Mouse (Mus musculus) MEL (cell line): Measurements from ENCODE around the gene Tma16. TPM values are rescaled to one million over a fixed set of nuclear protein-coding genes. Genes with fewer than 3 reads are reported as not detected.

Source experiments
- DNase-seq: peaks from one replicate; pipeline ENCODE4 v3.0.0; 2011; ENCODE audit warnings: low read depth, low spot score
- H3K27ac ChIP-seq: 2 replicates; pipeline ENCODE4 v1.5.1; 2012; ENCODE audit warnings: low read depth, mild to moderate bottlenecking, control low read depth, low read length, moderate library complexity; ENCODE audit not compliant: control insufficient read depth
- H3K27me3 ChIP-seq, 2 experiments: fragments of 150-350 bp in 1 of 2; sonication (generic) in 1 of 2; 2 replicates each; pipeline ENCODE4 v1.6.1; 2012; ENCODE audit warnings: low read length in 2 of 2, mild to moderate bottlenecking in 2 of 2, improper control_type of control experiment in 1 of 2, moderate library complexity in 1 of 2; ENCODE audit not compliant: insufficient read depth in 2 of 2, control insufficient read depth in 1 of 2
- H3K36me3 ChIP-seq, 2 experiments: 2 replicates each; pipeline ENCODE4 v1.6.1; 2012 to 2014; ENCODE audit warnings: low read length in 2 of 2, improper control_type of control experiment in 1 of 2, inconsistent platforms in 1 of 2, mild to moderate bottlenecking in 1 of 2; ENCODE audit not compliant: insufficient read depth in 2 of 2, control insufficient read depth in 1 of 2
- H3K4me1 ChIP-seq, 2 experiments: fragments of 150-350 bp in 1 of 2; sonication (generic) in 1 of 2; 2 replicates each; pipeline ENCODE4 v1.6.1; 2012; ENCODE audit warnings: low read length in 2 of 2, improper control_type of control experiment in 1 of 2, mild to moderate bottlenecking in 1 of 2; ENCODE audit not compliant: insufficient read depth in 2 of 2, control insufficient read depth in 1 of 2
- H3K4me3 ChIP-seq, 2 experiments: fragments of 150-350 bp in 1 of 2; sonication (generic) in 1 of 2; 2 replicates each; pipeline ENCODE4 v1.5.1; 2012; ENCODE audit warnings: low read depth in 2 of 2, low read length in 2 of 2, mild to moderate bottlenecking in 2 of 2, moderate library complexity in 2 of 2, control low read depth in 1 of 2, improper control_type of control experiment in 1 of 2; ENCODE audit not compliant: control insufficient read depth in 1 of 2, insufficient read depth in 1 of 2
- H3K79me2 ChIP-seq: 2 replicates; pipeline ENCODE4 v1.6.1; 2012; ENCODE audit warnings: mild to moderate bottlenecking, low read length, moderate library complexity; ENCODE audit not compliant: control insufficient read depth, poor library complexity, insufficient read depth
- H3K9ac ChIP-seq: 2 replicates; pipeline ENCODE4 v1.6.1; 2012; ENCODE audit warnings: low read depth, mild to moderate bottlenecking, control low read depth, low read length, moderate library complexity; ENCODE audit not compliant: control insufficient read depth, poor library complexity, severe bottlenecking
- H3K9me3 ChIP-seq: fragments of 150-350 bp; sonication (generic); replicated peaks from 2 replicates; pipeline ENCODE4 v1.6.1; 2012; ENCODE audit warnings: mild to moderate bottlenecking, low read length, improper control_type of control experiment, moderate library complexity; ENCODE audit not compliant: insufficient read depth
- BHLHE40 ChIP-seq: IDR thresholded peaks from 2 replicates; pipeline ENCODE4 v1.6.1; 2012; ENCODE audit warnings: low read depth, mild to moderate bottlenecking, inconsistent platforms, low read length, improper control_type of control experiment, borderline replicate concordance
- CHD1 ChIP-seq: IDR thresholded peaks from 2 replicates; pipeline ENCODE4 v1.6.1; 2012; ENCODE audit warnings: low read depth, mild to moderate bottlenecking, inconsistent platforms, low read length, improper control_type of control experiment
- CTCF ChIP-seq, 3 experiments: IDR thresholded peaks in 2 of 3; conservative IDR thresholded peaks in 1 of 3; 2 replicates each; pipeline ENCODE4 v1.5.1; 2011 to 2012; ENCODE audit warnings: low read length in 3 of 3, low read depth in 2 of 3, mild to moderate bottlenecking in 2 of 3, improper control_type of control experiment in 1 of 3, inconsistent platforms in 1 of 3, mixed read lengths in 1 of 3, moderate library complexity in 1 of 3; ENCODE audit not compliant: control insufficient read depth in 1 of 3, insufficient read depth in 1 of 3, poor library complexity in 1 of 3, severe bottlenecking in 1 of 3
- E2F4 ChIP-seq: IDR thresholded peaks from 2 replicates; pipeline ENCODE4 v1.6.1; 2011; ENCODE audit warnings: low read depth, low read length, improper control_type of control experiment, borderline replicate concordance
- EP300 ChIP-seq, 2 experiments: IDR thresholded peaks; 2 replicates each; pipeline ENCODE4 v1.6.1; 2011; ENCODE audit warnings: improper control_type of control experiment in 2 of 2, low read length in 2 of 2, low read depth in 1 of 2, mild to moderate bottlenecking in 1 of 2
- ETS1 ChIP-seq: IDR thresholded peaks from 2 replicates; pipeline ENCODE4 v1.6.1; 2012; ENCODE audit warnings: low read depth, mild to moderate bottlenecking, inconsistent platforms, low read length, improper control_type of control experiment, moderate library complexity
- GABPA ChIP-seq: IDR thresholded peaks from 2 replicates; pipeline ENCODE4 v1.6.1; 2012; ENCODE audit warnings: low read depth, mild to moderate bottlenecking, inconsistent platforms, low read length, improper control_type of control experiment, moderate library complexity
- MEF2A ChIP-seq: IDR thresholded peaks from 2 replicates; pipeline ENCODE4 v1.6.1; 2014; ENCODE audit warnings: low read depth, mild to moderate bottlenecking, inconsistent platforms, low read length, improper control_type of control experiment; ENCODE audit not compliant: poor library complexity, insufficient replicate concordance, severe bottlenecking; ENCODE audit errors: extremely low read depth
- MXI1 ChIP-seq: IDR thresholded peaks from 2 replicates; pipeline ENCODE4 v1.6.1; 2011; ENCODE audit warnings: mild to moderate bottlenecking, low read depth, low read length, improper control_type of control experiment
- MYB ChIP-seq: IDR thresholded peaks from 2 replicates; pipeline ENCODE4 v1.6.1; 2011; ENCODE audit warnings: mild to moderate bottlenecking, low read depth, low read length, improper control_type of control experiment
- MYC ChIP-seq: IDR thresholded peaks from 2 replicates; pipeline ENCODE4 v1.6.1; 2011; ENCODE audit warnings: low read depth, mild to moderate bottlenecking, low read length, improper control_type of control experiment, moderate library complexity
- NELFE ChIP-seq: IDR thresholded peaks from 2 replicates; pipeline ENCODE4 v1.6.1; 2011; ENCODE audit warnings: low read depth, low read length, improper control_type of control experiment
- NRF1 ChIP-seq: IDR thresholded peaks from 2 replicates; pipeline ENCODE4 v1.6.1; 2014; ENCODE audit warnings: low read depth, mild to moderate bottlenecking, inconsistent platforms, low read length, improper control_type of control experiment, moderate library complexity; ENCODE audit not compliant: poor library complexity, insufficient read depth, severe bottlenecking
- POLR2A ChIP-seq, 2 experiments: IDR thresholded peaks; 2 replicates each; pipeline ENCODE4 v1.6.1; 2011 to 2012; ENCODE audit warnings: low read length in 2 of 2, mild to moderate bottlenecking in 2 of 2, control low read depth in 1 of 2, improper control_type of control experiment in 1 of 2, low read depth in 1 of 2, moderate library complexity in 1 of 2; ENCODE audit not compliant: control insufficient read depth in 1 of 2, insufficient read depth in 1 of 2, poor library complexity in 1 of 2
- POLR2AphosphoS2 ChIP-seq: IDR thresholded peaks from 2 replicates; pipeline ENCODE4 v1.6.1; 2011; ENCODE audit warnings: low read length, improper control_type of control experiment
- POLR2AphosphoS5 ChIP-seq: IDR thresholded peaks from 2 replicates; pipeline ENCODE4 v1.6.1; 2012; ENCODE audit warnings: low read depth, borderline replicate concordance, mild to moderate bottlenecking, inconsistent platforms, low read length, moderate library complexity, mixed read lengths
- RAD21 ChIP-seq: IDR thresholded peaks from 2 replicates; pipeline ENCODE4 v1.6.1; 2011; ENCODE audit warnings: mild to moderate bottlenecking, low read depth, low read length, improper control_type of control experiment
- RCOR1 ChIP-seq: IDR thresholded peaks from 2 replicates; pipeline ENCODE4 v1.6.1; 2012; ENCODE audit warnings: low read depth, mild to moderate bottlenecking, inconsistent platforms, low read length, improper control_type of control experiment
- SIN3A ChIP-seq: IDR thresholded peaks from 2 replicates; pipeline ENCODE4 v1.6.1; 2012; ENCODE audit warnings: low read length, improper control_type of control experiment, inconsistent platforms
- SMC3 ChIP-seq: IDR thresholded peaks from 2 replicates; pipeline ENCODE4 v1.6.1; 2011; ENCODE audit warnings: low read depth, low read length, improper control_type of control experiment
- TAL1 ChIP-seq: IDR thresholded peaks from 2 replicates; pipeline ENCODE4 v1.6.1; 2012; ENCODE audit warnings: mild to moderate bottlenecking, inconsistent platforms, low read length, moderate library complexity, mixed read lengths
- TBP ChIP-seq: IDR thresholded peaks from 2 replicates; pipeline ENCODE4 v1.8.0; 2011; ENCODE audit warnings: low read depth, low read length, improper control_type of control experiment
- TCF12 ChIP-seq: IDR thresholded peaks from 2 replicates; pipeline ENCODE4 v1.6.1; 2014; ENCODE audit warnings: low read depth, mild to moderate bottlenecking, inconsistent platforms, low read length, improper control_type of control experiment, moderate library complexity
- UBTF ChIP-seq: IDR thresholded peaks from 2 replicates; pipeline ENCODE4 v1.6.1; 2012; ENCODE audit warnings: low read depth, mild to moderate bottlenecking, inconsistent platforms, low read length, improper control_type of control experiment, moderate library complexity, borderline replicate concordance; ENCODE audit not compliant: insufficient read depth
- USF2 ChIP-seq, 2 experiments: IDR thresholded peaks; 2 replicates each; pipeline ENCODE4 v1.6.1; 2011 to 2012; ENCODE audit warnings: improper control_type of control experiment in 2 of 2, low read length in 2 of 2, borderline replicate concordance in 1 of 2, inconsistent platforms in 1 of 2, low read depth in 1 of 2, mild to moderate bottlenecking in 1 of 2; ENCODE audit not compliant: insufficient read depth in 1 of 2
- ZC3H11A ChIP-seq: IDR thresholded peaks from 2 replicates; pipeline ENCODE4 v1.6.1; 2012; ENCODE audit warnings: low read depth, mild to moderate bottlenecking, inconsistent platforms, low read length, improper control_type of control experiment
- ZKSCAN1 ChIP-seq: IDR thresholded peaks from 2 replicates; pipeline ENCODE4 v1.6.1; 2012; ENCODE audit warnings: low read depth, mild to moderate bottlenecking, inconsistent platforms, low read length, improper control_type of control experiment, moderate library complexity
- polyA plus RNA-seq, 2 experiments: library from polyadenylated mRNA; stranded (reverse) in 1 of 2; unstranded in 1 of 2; fragments of >175 nt in 1 of 2; fragments of >200 nt in 1 of 2; gene quantifications; 2 replicates each; pipeline versions ENCODE4 v1.2.1 to v1.2.4; 2012; ENCODE audit warnings: low replicate concordance in 2 of 2, low read depth in 1 of 2; ENCODE audit not compliant: insufficient read length in 2 of 2, insufficient read depth in 1 of 2, missing spikeins in 1 of 2
- total RNA-seq: library from RNA; depleted of rRNA; stranded (reverse); fragments of 300-350 nt; gene quantifications from 2 replicates; pipeline ENCODE4 v1.2.3, GENCODE M21; 2012

The Tma16 gene
- total and polyA plus RNA-seq, 3 experiments, result 29.4 to 33.2 TPM; not detected in 1

DNA sequence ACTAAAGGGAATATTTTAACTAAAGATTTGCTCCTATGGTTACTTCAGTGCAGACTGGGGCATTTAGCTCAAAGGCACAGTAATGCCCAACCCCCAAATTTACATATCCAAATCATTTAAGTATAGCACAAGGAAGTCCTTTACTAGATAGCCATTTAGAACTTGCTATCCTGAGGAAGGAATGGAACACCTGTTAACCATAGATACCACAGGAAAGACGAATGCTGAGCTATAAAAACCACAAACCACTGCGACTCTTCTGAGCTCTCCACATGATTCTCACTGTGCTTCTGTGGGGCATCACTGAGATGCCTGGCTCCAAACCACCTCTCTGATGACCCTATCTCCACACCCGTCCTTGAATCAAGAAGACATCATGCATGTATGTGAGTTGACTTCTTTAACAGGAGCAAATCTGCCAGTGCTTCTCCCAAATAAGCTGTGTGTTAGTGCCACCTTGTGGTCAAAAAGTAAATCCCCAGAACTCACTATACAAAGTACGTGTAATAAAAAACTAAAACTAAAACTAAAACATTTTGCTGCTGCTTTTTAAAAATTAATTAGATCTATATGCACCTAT lies 10.8 kb upstream of the Tma16 start:
- Histone ChIP-seq H3K4me3 (no peak overlapping the region), H3K79me2 (no peaks in the 10 kb centered on the region), H3K27ac (no peak overlapping the region), H3K27me3 (peaks cover 0 to 3% of the 10 kb centered on the region in 2 experiments; a peak in 1 of 4 replicates), H3K4me1 (peaks cover 0 to 3% of the 10 kb centered on the region in 2 experiments; a peak in 1 of 4 replicates), H3K9ac (no peak overlapping the region), H3K9me3 (no peaks in the 10 kb centered on the region), H3K36me3 (no peaks in the 10 kb centered on the region)
- peak; percentile 81 for DNase-seq
- TF ChIP-seq TBP (no peak), BHLHE40 (0 out of 2 replicates have a peak, but pooled peaks have one; percentile 26), ZC3H11A (peak; percentile 79), SMC3 (peak; percentile 84), RAD21 (peak; percentile 92), POLR2AphosphoS2 (no peak), MXI1 (no peak), RCOR1 (peak; percentile 49; the same call in 1 of the 2 replicates), CTCF (IDR thresholded peaks at IDR 0.05 in 2 of 3, conservative IDR thresholded peaks at IDR 0.05 in 1 of 3; ENCODE audit: control insufficient read depth in 1 of 3, insufficient read depth in 1 of 3, low read depth in 2 of 3, low read length in 3 of 3, poor library complexity in 1 of 3, severe bottlenecking in 1 of 3) (peak; percentile 29 to 90 (median 70)), EP300 (IDR thresholded peaks at IDR 0.05; ENCODE audit: low read depth in 1 of 2, low read length in 2 of 2) (peak in 1 of 2 experiments; percentile 28; a peak in 2 of 4 replicates), SIN3A (peak; percentile 47; the same call in 1 of the 2 replicates), TAL1 (peak; percentile 46)

DNA sequence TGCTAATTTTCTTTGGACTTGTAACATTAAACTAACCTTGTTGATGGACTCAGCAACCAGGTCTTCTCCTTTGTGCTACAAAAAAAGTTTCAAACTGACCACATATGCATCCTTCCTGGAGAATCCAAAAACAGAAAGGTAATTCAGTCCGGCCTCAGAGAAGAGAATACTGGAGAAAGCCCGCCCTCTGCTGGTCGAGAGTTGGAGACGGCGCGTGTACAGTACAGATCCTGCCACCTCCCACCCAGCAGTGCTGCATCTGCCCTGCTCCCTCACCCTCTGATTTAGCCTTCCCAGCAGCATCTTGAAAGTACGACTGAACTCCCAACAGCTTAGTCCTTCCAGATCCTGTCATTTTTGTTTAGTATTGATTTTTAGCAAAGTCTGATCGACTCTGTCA lies 9.4 kb upstream of the Tma16 start:
- peaks cover 0 to 6% of the 10 kb centered on the region in 2 experiments; a peak in 2 of 4 replicates for H3K4me1 ChIP-seq
- TF ChIP-seq MYB, result no peak
- no peak for TF ChIP-seq E2F4
- no peak for TF ChIP-seq BHLHE40
- no peak for TF ChIP-seq TBP
- no peak for TF ChIP-seq ETS1
- TF ChIP-seq POLR2A (IDR thresholded peaks at IDR 0.05; ENCODE audit: control insufficient read depth in 1 of 2, insufficient read depth in 1 of 2, low read depth in 1 of 2, low read length in 2 of 2, poor library complexity in 1 of 2), result no peak
- TF ChIP-seq ZKSCAN1, result no peak
- TF ChIP-seq MEF2A, result no peak
- no peak for TF ChIP-seq SIN3A
- TF ChIP-seq NRF1, result no peak
- TF ChIP-seq TCF12, result no peak
- TF ChIP-seq MYC, result 0 out of 2 replicates have a peak, but pooled peaks have one; percentile 38
- TF ChIP-seq EP300 (IDR thresholded peaks at IDR 0.05; ENCODE audit: low read depth in 1 of 2, low read length in 2 of 2), result no peak
- no peak for TF ChIP-seq RCOR1
- no peak for TF ChIP-seq UBTF
- peak; percentile 75 for TF ChIP-seq RAD21
- no peak for TF ChIP-seq POLR2AphosphoS5
- TF ChIP-seq NELFE, result no peak
- peak; percentile 74 to 90 (median 87) for TF ChIP-seq CTCF (IDR thresholded peaks at IDR 0.05 in 2 of 3, conservative IDR thresholded peaks at IDR 0.05 in 1 of 3; ENCODE audit: control insufficient read depth in 1 of 3, insufficient read depth in 1 of 3, low read depth in 2 of 3, low read length in 3 of 3, poor library complexity in 1 of 3, severe bottlenecking in 1 of 3)
- no peak for TF ChIP-seq CHD1
- no peak for TF ChIP-seq TAL1
- no peak for TF ChIP-seq USF2 (IDR thresholded peaks at IDR 0.05; ENCODE audit: borderline replicate concordance in 1 of 2, insufficient read depth in 1 of 2, low read depth in 1 of 2, low read length in 2 of 2)
- TF ChIP-seq ZC3H11A, result peak; percentile 64
- no peak for TF ChIP-seq GABPA
- TF ChIP-seq SMC3, result peak; percentile 83
- H3K4me3 ChIP-seq, result no peak overlapping the region
- H3K79me2 ChIP-seq, result no peaks in the 10 kb centered on the region
- H3K27me3 ChIP-seq, result peaks cover 0 to 3% of the 10 kb centered on the region in 2 experiments; a peak in 1 of 4 replicates
- no peaks in the 10 kb centered on the region for H3K9me3 ChIP-seq
- peaks cover 0 to 4% of the 10 kb centered on the region in 2 experiments; a peak in 2 of 4 replicates for H3K36me3 ChIP-seq
- H3K27ac ChIP-seq, result no peak overlapping the region
- no peak overlapping the region for H3K9ac ChIP-seq
- DNase-seq, result peak; percentile 78
